Mouse (Mus musculus) heart, embryonic 14.5 days (tissue): Measurements from ENCODE around the gene Vmn1r212. TPM values are rescaled to one million over a fixed set of nuclear protein-coding genes. Genes with fewer than 3 reads are reported as not detected.
"Not testable (repeated sequence)": the region's sequence is repeated elsewhere in the genome, so short reads cannot be mapped to it uniquely, and the experiment has no call there.

Experiments used
- ATAC-seq: fragments of 200-750 bp; cut with Nextera tagmentation; 2 replicates; pipeline ENCODE4 v1.8.0; 2017; ENCODE audit warnings: low read depth, moderate TSS enrichment; ENCODE audit not compliant: insufficient number of reproducible peaks, insufficient read depth, low FRiP score
- H3K27ac ChIP-seq, 2 experiments: fragments of 200-500 bp in 1 of 2; fragments of 300-500 bp in 1 of 2; sonication (generic) in 1 of 2; replicated peaks in 1 of 2; 2 replicates each; pipeline ENCODE4 v1.5.1; 2012 to 2014; ENCODE audit warnings: low read depth in 2 of 2, low read length in 2 of 2, control low read depth in 1 of 2, mild to moderate bottlenecking in 1 of 2, mixed read lengths in 1 of 2; ENCODE audit not compliant: control insufficient read depth in 1 of 2, insufficient read depth in 1 of 2
- H3K27me3 ChIP-seq: fragments of 300-500 bp; sonication (generic); 2 replicates; pipeline ENCODE4 v1.6.1; 2014; ENCODE audit warnings: mild to moderate bottlenecking, low read length, control low read depth; ENCODE audit not compliant: control insufficient read depth, insufficient read depth
- H3K36me3 ChIP-seq: fragments of 300-500 bp; sonication (generic); 2 replicates; pipeline ENCODE4 v1.6.1; 2014; ENCODE audit warnings: mild to moderate bottlenecking, control low read depth, low read length, mixed read lengths; ENCODE audit not compliant: control insufficient read depth, insufficient read depth
- H3K4me1 ChIP-seq, 2 experiments: fragments of 200-500 bp in 1 of 2; fragments of 300-500 bp in 1 of 2; sonication (generic) in 1 of 2; 2 replicates each; pipeline ENCODE4 v1.6.1; 2012 to 2014; ENCODE audit warnings: low read length in 2 of 2, control low read depth in 1 of 2, mixed read lengths in 1 of 2; ENCODE audit not compliant: control insufficient read depth in 2 of 2, insufficient read depth in 2 of 2
- H3K4me2 ChIP-seq: fragments of 300-500 bp; sonication (generic); 2 replicates; pipeline ENCODE4 v1.6.1; 2014; ENCODE audit warnings: mild to moderate bottlenecking, low read length
- H3K4me3 ChIP-seq, 2 experiments: fragments of 200-500 bp in 1 of 2; fragments of 300-500 bp in 1 of 2; sonication (generic) in 1 of 2; 2 replicates each; pipeline ENCODE4 v1.5.1; 2012 to 2014; ENCODE audit warnings: low read length in 2 of 2, mild to moderate bottlenecking in 2 of 2, control low read depth in 1 of 2, low read depth in 1 of 2, moderate library complexity in 1 of 2; ENCODE audit not compliant: control insufficient read depth in 1 of 2, insufficient read depth in 1 of 2
- H3K9ac ChIP-seq: fragments of 300-500 bp; sonication (generic); 2 replicates; pipeline ENCODE4 v1.6.1; 2014; ENCODE audit warnings: mild to moderate bottlenecking, low read length
- H3K9me3 ChIP-seq: fragments of 300-500 bp; sonication (generic); 2 replicates; pipeline ENCODE4 v1.6.1; 2016; ENCODE audit warnings: low read length, control low read depth; ENCODE audit not compliant: control insufficient read depth
- WGBS: fragments of 180-500 bp; shearing (Covaris S2); extraction: QIAGEN DNeasy Blood & Tissue Kit; methylation state at CpG from one replicate; pipeline ENCODE4 v1.1.7; 2014; 5-methylcytosine and 5-hydroxymethylcytosine counted together
- polyA plus RNA-seq: library from polyadenylated mRNA; unstranded; fragments of >200 nt; fragmentation: Nextera tagmentation; extraction: Ambion mirVana; gene quantifications from 2 replicates; pipeline ENCODE4 v1.2.1, GENCODE M21; 2014

Gene Vmn1r212
- not detected in 2 replicates for polyA plus RNA-seq

DNA sequence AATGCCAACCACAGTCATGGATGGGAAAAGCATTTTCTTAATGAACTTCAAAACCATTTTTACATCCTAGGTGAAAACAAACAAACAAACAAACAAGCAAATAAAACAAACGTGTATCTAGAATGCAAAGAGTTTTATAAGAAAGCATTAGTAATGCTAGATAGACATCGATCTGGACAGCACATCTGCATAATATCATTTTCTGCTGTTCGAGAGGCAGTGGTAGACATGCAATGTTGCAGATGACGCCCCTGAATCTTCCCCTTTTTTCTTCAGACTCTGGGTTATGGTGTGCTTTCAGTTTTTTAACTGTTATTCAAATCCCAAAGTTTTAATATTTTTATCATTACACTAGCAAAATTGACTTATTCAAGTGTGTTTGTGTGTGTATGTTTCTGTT, at the start of gene Vmn1r212:
Gene Vmn1r212 (minus strand): TSS at position 101 of the 400 bp plus-strand sequence.
- ATAC-seq, result no peak
- Histone ChIP-seq H3K4me3 (no peak within 1 kb of the TSS), H3K4me2 (no peak within 1 kb of the TSS), H3K9ac (no peak within 1 kb of the TSS), H3K4me1 (no peaks in the 10 kb centered on the region), H3K36me3 (no peaks in the 10 kb centered on the region), H3K9me3 (no peaks in the 10 kb centered on the region), H3K27me3 (no peaks in the 10 kb centered on the region), H3K27ac (no peak within 1 kb of the TSS)
- 72% methylated on average over 4 of the region's 4 CpGs for WGBS

DNA sequence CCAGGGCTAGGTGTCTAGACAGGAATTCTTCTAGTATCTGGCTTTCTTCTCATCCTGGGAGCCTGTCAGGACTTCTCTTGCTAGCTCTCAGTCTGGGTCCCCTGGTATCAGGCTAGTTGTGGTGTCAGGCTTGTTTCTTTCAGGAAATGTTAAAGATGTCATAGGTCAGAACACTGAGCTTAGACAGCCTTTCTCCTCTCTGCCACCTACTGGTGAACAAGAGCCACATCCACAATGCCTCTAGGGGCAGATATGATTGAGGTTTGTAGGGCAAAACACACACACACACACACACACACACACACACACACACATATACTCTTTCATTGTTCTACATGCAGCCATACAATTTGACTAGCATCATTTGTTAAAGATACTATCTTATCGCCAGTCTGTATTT, 4.7 kb downstream of the Vmn1r212 start:
- no peak overlapping the region for H3K4me3 ChIP-seq
- H3K27me3 ChIP-seq, result no peaks in the 10 kb centered on the region
- no peaks in the 10 kb centered on the region for H3K4me1 ChIP-seq
- no peak for ATAC-seq
- no peaks in the 10 kb centered on the region for H3K9me3 ChIP-seq
- 88% methylated on average over 1 of the region's 1 CpGs for WGBS
- H3K4me2 ChIP-seq, result no peak overlapping the region
- H3K36me3 ChIP-seq, result no peaks in the 10 kb centered on the region
- H3K27ac ChIP-seq, result no peak overlapping the region
- no peak overlapping the region for H3K9ac ChIP-seq

DNA sequence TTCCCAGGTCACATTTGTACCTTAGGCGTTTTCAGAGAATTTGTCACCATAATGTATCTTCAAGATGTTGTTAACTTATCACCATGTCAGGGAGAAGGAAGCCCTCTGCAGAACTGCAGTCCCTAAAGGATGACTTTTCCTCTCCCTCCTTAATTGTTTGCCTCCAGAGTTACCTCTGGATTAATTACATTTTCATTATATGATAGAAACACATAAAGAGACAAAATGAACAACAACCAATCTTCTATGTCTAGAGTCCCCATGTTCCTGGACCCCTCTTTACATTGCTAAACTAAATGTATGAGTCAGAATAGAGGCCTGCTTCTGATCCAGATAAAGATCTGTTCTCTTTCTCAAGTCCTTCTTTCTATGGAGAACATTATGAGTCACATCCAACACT, 26.5 kb downstream of the Vmn1r212 start, which contains the start of gene Vmn1r211:
Gene Vmn1r211 (minus strand): TSS at position 101 of the 400 bp plus-strand sequence.
- H3K4me3 ChIP-seq, result no peak within 1 kb of the TSS
- no peaks in the 10 kb centered on the region for H3K36me3 ChIP-seq
- H3K9ac ChIP-seq, result no peak within 1 kb of the TSS
- H3K27me3 ChIP-seq, result no peaks in the 10 kb centered on the region
- 61% methylated on average over 1 of the region's 1 CpGs for WGBS
- H3K27ac ChIP-seq, result no peak within 1 kb of the TSS
- H3K4me1 ChIP-seq, result 0 out of 4 replicates have a peak, but pooled peaks cover 0 to 2% of the 10 kb centered on the region in 2 experiments
- no peak for ATAC-seq
- H3K9me3 ChIP-seq, result no peaks in the 10 kb centered on the region
- no peak within 1 kb of the TSS for H3K4me2 ChIP-seq

DNA sequence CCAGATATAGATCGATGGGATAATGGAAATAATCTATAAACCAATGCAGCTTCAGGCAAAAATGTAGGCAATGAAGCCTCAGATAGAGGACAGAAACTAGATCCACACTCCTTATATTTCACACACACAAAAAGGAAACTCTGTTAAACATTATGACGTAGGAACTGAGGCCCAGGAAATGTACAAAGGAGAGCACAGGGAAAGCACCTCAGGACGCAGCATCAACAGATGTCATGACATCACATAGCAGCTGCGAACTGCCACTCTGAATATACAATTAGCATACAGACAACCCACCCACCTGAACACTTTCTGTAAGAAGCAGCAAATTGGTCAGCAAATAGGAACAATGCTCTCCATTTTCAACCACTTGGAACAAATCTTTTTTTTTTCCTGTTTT, 29.2 kb downstream of the Vmn1r212 start:
- Histone ChIP-seq H3K36me3 (no peaks in the 10 kb centered on the region), H3K27me3 (no peaks in the 10 kb centered on the region), H3K9ac (no peak overlapping the region), H3K9me3 (no peaks in the 10 kb centered on the region), H3K27ac (no peak overlapping the region), H3K4me3 (no peak overlapping the region), H3K4me2 (no peak overlapping the region), H3K4me1 (0 out of 4 replicates have a peak, but pooled peaks cover 0 to 2% of the 10 kb centered on the region in 2 experiments)
- no peak for ATAC-seq
- 66% methylated on average over 4 of the region's 4 CpGs for WGBS

DNA sequence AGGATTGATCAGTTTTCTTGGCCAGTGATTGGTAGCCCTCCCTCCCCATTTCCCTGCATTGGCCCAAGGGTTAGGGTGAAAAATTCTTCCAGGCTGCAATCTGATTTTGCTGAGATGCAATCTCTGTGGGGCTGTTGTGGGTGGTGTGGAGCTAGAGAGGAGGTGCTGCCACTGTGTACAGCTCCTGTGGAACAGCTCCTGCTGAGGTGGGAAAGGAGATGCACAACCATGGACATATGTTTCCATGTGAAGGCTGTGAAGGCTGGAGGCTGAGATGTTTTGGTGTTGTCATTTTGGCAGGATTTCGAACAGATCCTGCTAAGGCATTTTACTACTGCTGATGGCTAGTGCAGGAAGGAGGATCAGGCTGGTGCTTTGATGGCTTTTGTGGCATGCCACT, 37.2 kb downstream of the Vmn1r212 start:
- H3K4me2 ChIP-seq, result no peak overlapping the region
- no peak overlapping the region for H3K27ac ChIP-seq
- no peak for ATAC-seq
- no peak overlapping the region for H3K4me3 ChIP-seq
- H3K27me3 ChIP-seq, result no peaks in the 10 kb centered on the region
- no peaks in the 10 kb centered on the region for H3K9me3 ChIP-seq
- H3K9ac ChIP-seq, result no peak overlapping the region
- no peaks in the 10 kb centered on the region for H3K4me1 ChIP-seq
- WGBS, result 81% methylated on average over 1 of the region's 1 CpGs
- H3K36me3 ChIP-seq, result no peaks in the 10 kb centered on the region

DNA sequence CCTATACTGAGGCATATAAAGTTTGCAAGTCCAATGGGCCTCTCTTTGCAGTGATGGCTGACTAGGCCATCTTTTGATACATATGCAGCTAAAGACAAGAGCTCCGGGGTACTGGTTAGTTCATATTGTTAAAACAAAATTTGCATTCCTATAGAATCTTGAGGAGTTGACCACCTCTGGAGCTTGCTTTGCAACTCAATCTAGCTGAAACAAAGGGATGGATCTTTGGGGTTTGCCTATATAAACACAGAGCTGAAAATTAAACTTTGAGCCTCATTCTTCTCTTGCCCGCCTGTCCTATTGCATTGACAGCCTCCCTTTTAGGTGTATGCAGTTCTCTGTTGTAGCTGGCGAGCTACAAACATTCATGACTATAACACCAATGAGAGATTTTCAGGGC, 39.7 kb downstream of the Vmn1r212 start:
- ATAC-seq, H3K4me3 ChIP-seq, H3K36me3 ChIP-seq, H3K9ac ChIP-seq, H3K4me2 ChIP-seq, H3K9me3 ChIP-seq, H3K27ac ChIP-seq, H3K27me3 ChIP-seq, H3K4me1 ChIP-seq: not testable (repeated sequence)
- WGBS, result 74% methylated on average over 3 of the region's 3 CpGs

Other genes starting within 250 kb of the Vmn1r212 start
- gene Vmn1r207-ps, start 154.6 kb downstream of the Vmn1r212 start, polyA plus RNA-seq, result not detected in 2 replicates
- not detected in 2 replicates for gene Vmn1r208, start 106.8 kb downstream of the Vmn1r212 start, polyA plus RNA-seq
- gene Vmn1r209, start 74.5 kb downstream of the Vmn1r212 start, polyA plus RNA-seq, result not detected in 2 replicates
- not detected in 2 replicates for gene Vmn1r210, start 52.9 kb downstream of the Vmn1r212 start, polyA plus RNA-seq
- gene Vmn1r211, start 26.6 kb downstream of the Vmn1r212 start, polyA plus RNA-seq, result not detected in 2 replicates
- not detected in 2 replicates for gene Vmn1r213, start 123.5 kb upstream of the Vmn1r212 start, polyA plus RNA-seq
- not detected in 2 replicates for gene Vmn1r214, start 146.2 kb upstream of the Vmn1r212 start, polyA plus RNA-seq
- not detected in 2 replicates for gene Vmn1r215, start 183.8 kb upstream of the Vmn1r212 start, polyA plus RNA-seq
- gene Vmn1r217, start 234.0 kb upstream of the Vmn1r212 start, polyA plus RNA-seq, result not detected in 2 replicates
- gene Vmn1r218, start 248.9 kb upstream of the Vmn1r212 start, polyA plus RNA-seq, result not detected in 2 replicates